Mouse (Mus musculus) MEL (cell line): ENCODE measurements around the gene Zfp513. TPM values are rescaled to one million over a fixed set of nuclear protein-coding genes. Genes with fewer than 3 reads are reported as not detected.

Experiments
- DNase-seq: peaks from one replicate; pipeline ENCODE4 v3.0.0; 2011; ENCODE audit warnings: low read depth, low spot score
- H3K27ac ChIP-seq: 2 replicates; pipeline ENCODE4 v1.5.1; 2012; ENCODE audit warnings: low read depth, mild to moderate bottlenecking, control low read depth, low read length, moderate library complexity; ENCODE audit not compliant: control insufficient read depth
- H3K27me3 ChIP-seq, 2 experiments: fragments of 150-350 bp in 1 of 2; sonication (generic) in 1 of 2; 2 replicates each; pipeline ENCODE4 v1.6.1; 2012; ENCODE audit warnings: low read length in 2 of 2, mild to moderate bottlenecking in 2 of 2, improper control_type of control experiment in 1 of 2, moderate library complexity in 1 of 2; ENCODE audit not compliant: insufficient read depth in 2 of 2, control insufficient read depth in 1 of 2
- H3K36me3 ChIP-seq, 2 experiments: 2 replicates each; pipeline ENCODE4 v1.6.1; 2012 to 2014; ENCODE audit warnings: low read length in 2 of 2, improper control_type of control experiment in 1 of 2, inconsistent platforms in 1 of 2, mild to moderate bottlenecking in 1 of 2; ENCODE audit not compliant: insufficient read depth in 2 of 2, control insufficient read depth in 1 of 2
- H3K4me1 ChIP-seq, 2 experiments: fragments of 150-350 bp in 1 of 2; sonication (generic) in 1 of 2; 2 replicates each; pipeline ENCODE4 v1.6.1; 2012; ENCODE audit warnings: low read length in 2 of 2, improper control_type of control experiment in 1 of 2, mild to moderate bottlenecking in 1 of 2; ENCODE audit not compliant: insufficient read depth in 2 of 2, control insufficient read depth in 1 of 2
- H3K4me3 ChIP-seq, 2 experiments: fragments of 150-350 bp in 1 of 2; sonication (generic) in 1 of 2; 2 replicates each; pipeline ENCODE4 v1.5.1; 2012; ENCODE audit warnings: low read depth in 2 of 2, low read length in 2 of 2, mild to moderate bottlenecking in 2 of 2, moderate library complexity in 2 of 2, control low read depth in 1 of 2, improper control_type of control experiment in 1 of 2; ENCODE audit not compliant: control insufficient read depth in 1 of 2, insufficient read depth in 1 of 2
- H3K79me2 ChIP-seq: 2 replicates; pipeline ENCODE4 v1.6.1; 2012; ENCODE audit warnings: mild to moderate bottlenecking, low read length, moderate library complexity; ENCODE audit not compliant: control insufficient read depth, poor library complexity, insufficient read depth
- H3K9ac ChIP-seq: 2 replicates; pipeline ENCODE4 v1.6.1; 2012; ENCODE audit warnings: low read depth, mild to moderate bottlenecking, control low read depth, low read length, moderate library complexity; ENCODE audit not compliant: control insufficient read depth, poor library complexity, severe bottlenecking
- H3K9me3 ChIP-seq: fragments of 150-350 bp; sonication (generic); replicated peaks from 2 replicates; pipeline ENCODE4 v1.6.1; 2012; ENCODE audit warnings: mild to moderate bottlenecking, low read length, improper control_type of control experiment, moderate library complexity; ENCODE audit not compliant: insufficient read depth
- BHLHE40 ChIP-seq: IDR thresholded peaks from 2 replicates; pipeline ENCODE4 v1.6.1; 2012; ENCODE audit warnings: low read depth, mild to moderate bottlenecking, inconsistent platforms, low read length, improper control_type of control experiment, borderline replicate concordance
- CHD1 ChIP-seq: IDR thresholded peaks from 2 replicates; pipeline ENCODE4 v1.6.1; 2012; ENCODE audit warnings: low read depth, mild to moderate bottlenecking, inconsistent platforms, low read length, improper control_type of control experiment
- CHD2 ChIP-seq: IDR thresholded peaks from 2 replicates; pipeline ENCODE4 v1.6.1; 2011; ENCODE audit warnings: low read length, improper control_type of control experiment
- ELF1 ChIP-seq: IDR thresholded peaks from 2 replicates; pipeline ENCODE4 v1.6.1; 2014; ENCODE audit warnings: low read depth, mild to moderate bottlenecking, inconsistent platforms, low read length, improper control_type of control experiment, moderate library complexity
- GATA1 ChIP-seq: IDR thresholded peaks from 2 replicates; pipeline ENCODE4 v1.6.1; 2011; ENCODE audit warnings: low read depth, low read length, improper control_type of control experiment
- HCFC1 ChIP-seq: IDR thresholded peaks from 2 replicates; pipeline ENCODE4 v1.6.1; 2012; ENCODE audit warnings: low read depth, mild to moderate bottlenecking, inconsistent platforms, low read length, improper control_type of control experiment, moderate library complexity
- JUND ChIP-seq: IDR thresholded peaks from 2 replicates; pipeline ENCODE4 v1.6.1; 2011; ENCODE audit warnings: low read depth, mild to moderate bottlenecking, improper control_type of control experiment, low read length
- MEF2A ChIP-seq: IDR thresholded peaks from 2 replicates; pipeline ENCODE4 v1.6.1; 2014; ENCODE audit warnings: low read depth, mild to moderate bottlenecking, inconsistent platforms, low read length, improper control_type of control experiment; ENCODE audit not compliant: poor library complexity, insufficient replicate concordance, severe bottlenecking; ENCODE audit errors: extremely low read depth
- MYB ChIP-seq: IDR thresholded peaks from 2 replicates; pipeline ENCODE4 v1.6.1; 2011; ENCODE audit warnings: mild to moderate bottlenecking, low read depth, low read length, improper control_type of control experiment
- MYC ChIP-seq: IDR thresholded peaks from 2 replicates; pipeline ENCODE4 v1.6.1; 2011; ENCODE audit warnings: low read depth, mild to moderate bottlenecking, low read length, improper control_type of control experiment, moderate library complexity
- POLR2A ChIP-seq, 2 experiments: IDR thresholded peaks; 2 replicates each; pipeline ENCODE4 v1.6.1; 2011 to 2012; ENCODE audit warnings: low read length in 2 of 2, mild to moderate bottlenecking in 2 of 2, control low read depth in 1 of 2, improper control_type of control experiment in 1 of 2, low read depth in 1 of 2, moderate library complexity in 1 of 2; ENCODE audit not compliant: control insufficient read depth in 1 of 2, insufficient read depth in 1 of 2, poor library complexity in 1 of 2
- POLR2AphosphoS2 ChIP-seq: IDR thresholded peaks from 2 replicates; pipeline ENCODE4 v1.6.1; 2011; ENCODE audit warnings: low read length, improper control_type of control experiment
- POLR2AphosphoS5 ChIP-seq: IDR thresholded peaks from 2 replicates; pipeline ENCODE4 v1.6.1; 2012; ENCODE audit warnings: low read depth, borderline replicate concordance, mild to moderate bottlenecking, inconsistent platforms, low read length, moderate library complexity, mixed read lengths
- RCOR1 ChIP-seq: IDR thresholded peaks from 2 replicates; pipeline ENCODE4 v1.6.1; 2012; ENCODE audit warnings: low read depth, mild to moderate bottlenecking, inconsistent platforms, low read length, improper control_type of control experiment
- SIN3A ChIP-seq: IDR thresholded peaks from 2 replicates; pipeline ENCODE4 v1.6.1; 2012; ENCODE audit warnings: low read length, improper control_type of control experiment, inconsistent platforms
- SMC3 ChIP-seq: IDR thresholded peaks from 2 replicates; pipeline ENCODE4 v1.6.1; 2011; ENCODE audit warnings: low read depth, low read length, improper control_type of control experiment
- TBP ChIP-seq: IDR thresholded peaks from 2 replicates; pipeline ENCODE4 v1.8.0; 2011; ENCODE audit warnings: low read depth, low read length, improper control_type of control experiment
- USF2 ChIP-seq, 2 experiments: IDR thresholded peaks; 2 replicates each; pipeline ENCODE4 v1.6.1; 2011 to 2012; ENCODE audit warnings: improper control_type of control experiment in 2 of 2, low read length in 2 of 2, borderline replicate concordance in 1 of 2, inconsistent platforms in 1 of 2, low read depth in 1 of 2, mild to moderate bottlenecking in 1 of 2; ENCODE audit not compliant: insufficient read depth in 1 of 2
- ZMIZ1 ChIP-seq: IDR thresholded peaks from 2 replicates; pipeline ENCODE4 v1.6.1; 2012; ENCODE audit warnings: low read depth, mild to moderate bottlenecking, inconsistent platforms, low read length, improper control_type of control experiment, moderate library complexity
- ZNF384 ChIP-seq: IDR thresholded peaks from 2 replicates; pipeline ENCODE4 v1.6.1; 2012; ENCODE audit warnings: low read depth, mild to moderate bottlenecking, inconsistent platforms, low read length, improper control_type of control experiment
- polyA plus RNA-seq, 2 experiments: library from polyadenylated mRNA; stranded (reverse) in 1 of 2; unstranded in 1 of 2; fragments of >175 nt in 1 of 2; fragments of >200 nt in 1 of 2; gene quantifications; 2 replicates each; pipeline versions ENCODE4 v1.2.1 to v1.2.4; 2012; ENCODE audit warnings: low replicate concordance in 2 of 2, low read depth in 1 of 2; ENCODE audit not compliant: insufficient read length in 2 of 2, insufficient read depth in 1 of 2, missing spikeins in 1 of 2
- total RNA-seq: library from RNA; depleted of rRNA; stranded (reverse); fragments of 300-350 nt; gene quantifications from 2 replicates; pipeline ENCODE4 v1.2.3, GENCODE M21; 2012

Gene Zfp513
- total and polyA plus RNA-seq, 3 experiments: 7.0 to 15.2 TPM; not detected in 1

- TF ChIP-seq USF2 (IDR thresholded peaks at IDR 0.05; ENCODE audit: borderline replicate concordance in 1 of 2, insufficient read depth in 1 of 2, low read depth in 1 of 2, low read length in 2 of 2) (no peak), ELF1 (peak; percentile 84), ZMIZ1 (peak; percentile 95), CHD2 (no peak), POLR2A (IDR thresholded peaks at IDR 0.05; ENCODE audit: control insufficient read depth in 1 of 2, insufficient read depth in 1 of 2, low read depth in 1 of 2, low read length in 2 of 2, poor library complexity in 1 of 2) (peak; percentile 87 to 90), RCOR1 (peak; percentile 13; the same call in 1 of the 2 replicates), TBP (peak; percentile 76), JUND (no peak), POLR2AphosphoS2 (peak; percentile 93), MYC (no peak), ZNF384 (no peak), HCFC1 (peak; percentile 83), POLR2AphosphoS5 (no peak), GATA1 (no peak)
Measured at GRCm38 (mm10) chr5:31240637-31241521, 38.8 kb upstream of the Zfp513 start, which contains the start of the genes Nrbp1 and Gm9970 (continued).

DNA sequence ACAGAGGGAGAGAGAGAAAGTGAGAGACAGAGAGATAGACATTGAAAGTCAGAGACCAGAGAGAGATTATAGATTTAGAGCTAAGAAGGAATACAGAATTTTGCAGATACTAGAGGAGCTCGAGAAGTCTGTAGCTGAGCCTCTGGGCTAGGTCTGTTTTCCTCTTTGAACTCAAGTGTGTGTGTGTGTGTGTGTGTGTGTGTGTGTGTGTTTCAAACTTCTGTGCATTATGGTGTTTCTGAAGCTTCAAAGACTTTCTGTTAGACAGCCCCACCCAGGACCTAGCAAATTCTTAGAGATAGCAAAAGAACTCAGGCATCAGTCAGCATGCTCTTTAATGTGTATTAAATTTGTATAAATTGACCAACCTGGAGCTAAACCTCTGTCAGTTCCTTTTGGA lies 24.5 kb upstream of the Zfp513 start:
- Histone ChIP-seq H3K27ac (no peak overlapping the region), H3K9ac (no peak overlapping the region), H3K4me1 (peaks cover 0 to 6% of the 10 kb centered on the region in 2 experiments; a peak in 2 of 4 replicates), H3K9me3 (no peaks in the 10 kb centered on the region), H3K4me3 (no peak overlapping the region), H3K27me3 (no peaks in the 10 kb centered on the region), H3K36me3 (peaks cover 0 to 6% of the 10 kb centered on the region in 2 experiments; a peak in 2 of 4 replicates), H3K79me2 (no peaks in the 10 kb centered on the region)
- DNase-seq: no peak
- no peak for TF ChIP-seq BHLHE40
- TF ChIP-seq SMC3: no peak
- TF ChIP-seq MYB: no peak
- no peak for TF ChIP-seq ZNF384
- no peak for TF ChIP-seq SIN3A
- TF ChIP-seq POLR2AphosphoS2: no peak
- TF ChIP-seq MEF2A: no peak
- TF ChIP-seq GATA1: no peak
- TF ChIP-seq USF2 (IDR thresholded peaks at IDR 0.05; ENCODE audit: borderline replicate concordance in 1 of 2, insufficient read depth in 1 of 2, low read depth in 1 of 2, low read length in 2 of 2): no peak
- TF ChIP-seq CHD1: no peak
